Mouse (Mus musculus): ENCODE measurements around the gene Nup107. TPM values are rescaled to one million over a fixed set of nuclear protein-coding genes. Genes with fewer than 3 reads are reported as not detected.

Nup107 gene
- polyA plus RNA-seq, 1 experiment from 2014 or later: 104 TPM

DNA sequence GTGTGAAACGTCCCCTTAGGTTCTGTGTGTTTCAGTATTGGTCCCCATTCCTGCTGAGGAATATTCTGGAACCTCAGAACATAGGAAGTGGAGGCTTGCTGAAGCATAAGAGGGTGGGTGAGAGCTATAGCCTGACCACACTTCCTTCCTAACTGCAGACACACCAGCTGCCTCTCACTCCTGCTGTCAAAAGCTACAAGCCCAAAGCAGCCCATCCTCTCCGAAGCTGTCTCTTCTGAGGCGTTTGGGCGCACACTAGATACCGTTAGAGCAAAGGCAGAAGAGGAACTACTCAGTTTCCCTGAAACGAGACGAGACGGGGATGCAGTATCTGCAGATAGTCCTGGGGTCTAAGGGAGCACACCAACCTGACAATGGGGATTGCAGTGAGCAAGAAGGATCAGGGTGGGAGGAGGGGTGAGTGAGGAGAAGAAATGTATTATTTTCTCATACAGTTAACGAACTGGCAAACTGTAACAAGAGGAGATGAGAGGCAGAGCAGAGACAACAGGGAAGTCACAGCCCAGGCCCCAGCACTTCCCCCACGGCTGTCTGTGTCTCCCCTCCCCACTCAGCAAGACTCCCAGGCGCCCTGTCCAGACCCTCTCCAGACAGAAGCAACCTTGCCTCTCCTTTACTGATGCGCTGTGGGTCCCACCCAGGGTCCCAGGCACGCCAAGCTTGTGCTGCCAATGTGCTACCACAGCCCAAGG, 37.3 kb downstream of the Nup107 start:
- Histone ChIP-seq H3K4me2 (ENCODE audit: low read depth, low read length, severe bottlenecking) (no peak overlapping the region), H3K27ac (ENCODE audit: low read depth, low read length) (no peak overlapping the region), H3K9ac (ENCODE audit: low read length) (no peak overlapping the region), H3K9me3 (ENCODE audit: control insufficient read depth, low read length) (no peaks in the 10 kb centered on the region), H3K4me1 (replicated peaks; ENCODE audit: control insufficient read depth, insufficient read depth, low read length) (no peaks in the 10 kb centered on the region), H3K27me3 (ENCODE audit: control insufficient read depth, insufficient read depth, low read length) (no peaks in the 10 kb centered on the region), H3K4me3 (ENCODE audit: low read depth, low read length) (no peak overlapping the region), H3K36me3 (ENCODE audit: control insufficient read depth, insufficient read depth, low read length) (peaks cover 23% of the 10 kb centered on the region)
- no peak for ATAC-seq (replicated peaks; ENCODE audit: low FRiP score)
- no peak for DNase-seq (ENCODE audit: low spot score)
- 92% methylated on average over 13 of the region's 13 CpGs for WGBS

DNA sequence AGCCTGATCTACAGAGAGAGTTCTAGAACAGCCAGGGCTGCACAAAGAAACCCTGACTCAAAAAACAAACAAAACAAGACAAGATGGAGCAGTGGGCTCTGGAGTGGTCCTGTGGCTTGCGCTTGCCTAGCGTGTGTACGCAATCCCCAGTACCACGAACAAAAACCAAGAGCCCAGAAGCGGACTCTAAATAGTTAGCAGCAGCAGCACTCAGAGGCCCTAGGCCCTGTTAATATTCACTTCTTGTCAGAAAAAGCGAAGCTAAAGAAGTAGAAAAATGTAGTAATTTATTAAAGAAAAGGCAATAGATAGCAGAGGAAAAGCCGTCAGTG, 37.9 kb downstream of the Nup107 start:
- ATAC-seq (replicated peaks; ENCODE audit: low FRiP score) (no peak), DNase-seq (ENCODE audit: low spot score) (no peak)
- Histone ChIP-seq H3K36me3 (ENCODE audit: control insufficient read depth, insufficient read depth, low read length) (peaks cover 25% of the 10 kb centered on the region), H3K4me1 (replicated peaks; ENCODE audit: control insufficient read depth, insufficient read depth, low read length) (no peaks in the 10 kb centered on the region), H3K27ac (ENCODE audit: low read depth, low read length) (no peak overlapping the region), H3K4me3 (ENCODE audit: low read depth, low read length) (no peak overlapping the region), H3K9me3 (ENCODE audit: control insufficient read depth, low read length) (no peaks in the 10 kb centered on the region), H3K27me3 (ENCODE audit: control insufficient read depth, insufficient read depth, low read length) (no peaks in the 10 kb centered on the region), H3K9ac (ENCODE audit: low read length) (no peak overlapping the region), H3K4me2 (ENCODE audit: low read depth, low read length, severe bottlenecking) (no peak overlapping the region)
- 99% methylated on average over 7 of the region's 7 CpGs for WGBS

DNA sequence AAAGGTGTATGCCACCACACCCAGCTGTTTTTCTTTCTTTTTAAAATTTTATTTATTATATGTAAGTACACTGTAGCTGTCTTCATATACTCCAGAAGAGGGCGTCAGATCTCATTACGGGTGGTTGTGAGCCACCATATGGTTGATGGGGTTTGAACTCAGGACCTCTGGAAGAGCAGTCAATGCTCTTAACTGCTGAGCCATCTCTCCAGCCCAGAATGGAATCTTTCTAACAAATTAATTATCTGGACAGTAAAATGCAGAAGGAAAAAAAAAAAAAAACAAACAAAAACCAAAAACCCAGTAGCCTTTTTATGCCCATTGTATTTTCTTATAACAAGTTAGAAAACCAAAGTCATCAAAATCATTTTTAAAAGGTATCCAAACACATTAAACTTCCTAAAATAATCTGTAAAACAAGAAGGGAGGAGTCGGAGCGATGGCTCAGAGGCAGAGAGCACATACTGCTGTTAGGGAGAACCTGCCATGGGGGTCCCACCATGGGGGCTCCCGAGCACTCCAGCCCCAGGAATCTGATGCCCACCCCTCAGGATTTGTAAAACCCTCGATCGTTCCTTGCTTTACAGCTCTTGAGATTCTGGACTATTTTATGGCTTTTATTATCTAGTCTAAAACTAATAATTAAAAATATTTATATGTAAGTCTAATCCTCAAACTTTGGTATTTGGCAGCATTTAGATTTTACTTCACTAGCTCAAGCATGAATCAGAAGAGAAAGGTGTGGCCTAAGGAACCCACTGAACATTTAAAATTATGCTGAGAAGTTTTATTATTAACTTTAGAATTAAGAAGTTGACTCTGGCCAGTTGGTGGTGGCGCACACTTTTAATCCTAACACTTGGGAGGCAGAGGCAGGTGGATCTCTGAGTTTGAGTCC, 38.5 kb downstream of the Nup107 start:
- ATAC-seq (replicated peaks; ENCODE audit: low FRiP score): no peak
- H3K36me3 ChIP-seq (ENCODE audit: control insufficient read depth, insufficient read depth, low read length): peaks cover 27% of the 10 kb centered on the region
- DNase-seq (ENCODE audit: low spot score): no peak
- 95% methylated on average over 8 of the region's 8 CpGs for WGBS
- H3K4me3 ChIP-seq (ENCODE audit: low read depth, low read length): no peak overlapping the region
- no peaks in the 10 kb centered on the region for H3K27me3 ChIP-seq (ENCODE audit: control insufficient read depth, insufficient read depth, low read length)
- no peaks in the 10 kb centered on the region for H3K4me1 ChIP-seq (replicated peaks; ENCODE audit: control insufficient read depth, insufficient read depth, low read length)
- no peak overlapping the region for H3K4me2 ChIP-seq (ENCODE audit: low read depth, low read length, severe bottlenecking)
- no peak overlapping the region for H3K27ac ChIP-seq (ENCODE audit: low read depth, low read length)
- H3K9ac ChIP-seq (ENCODE audit: low read length): no peak overlapping the region
- H3K9me3 ChIP-seq (ENCODE audit: control insufficient read depth, low read length): no peaks in the 10 kb centered on the region

DNA sequence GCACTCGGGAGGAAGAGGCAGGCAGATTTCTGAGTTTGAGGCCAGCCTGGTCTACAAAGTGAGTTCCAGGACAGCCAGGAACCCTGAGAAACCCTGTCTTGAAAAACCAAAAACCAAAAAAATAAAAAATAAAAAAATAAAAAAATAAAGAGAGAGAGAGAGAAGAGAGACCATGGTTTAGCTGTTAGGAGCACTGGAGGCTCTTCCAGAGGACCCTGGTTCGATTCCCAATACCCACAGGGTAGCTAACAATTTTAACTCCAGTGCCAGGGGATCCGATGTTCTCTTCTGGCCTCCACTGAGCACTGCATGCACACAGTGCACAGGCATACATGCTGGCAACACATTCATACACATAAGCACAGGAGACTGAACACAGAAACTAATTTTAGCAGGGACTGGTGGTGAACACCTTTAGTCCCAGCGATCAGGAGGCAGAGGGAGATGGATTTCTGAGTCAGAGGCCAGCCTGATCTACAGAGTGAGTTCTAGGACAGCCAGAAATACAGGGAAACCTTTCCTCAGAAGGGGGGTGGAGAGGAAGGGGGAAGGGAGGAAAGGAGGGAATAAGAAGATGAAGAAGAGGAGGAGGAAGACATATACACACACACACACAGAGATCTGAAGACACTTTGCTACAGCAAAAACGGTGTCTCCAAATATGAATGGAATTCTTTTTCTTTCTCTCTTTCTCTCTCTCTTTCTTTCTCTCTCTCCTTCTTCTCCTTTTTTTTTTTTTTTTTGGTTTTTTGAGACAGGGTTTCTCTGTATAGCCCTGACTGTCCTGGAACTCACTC, 39.5 kb downstream of the Nup107 start:
- Histone ChIP-seq H3K4me2 (ENCODE audit: low read depth, low read length, severe bottlenecking) (no peak overlapping the region), H3K27me3 (ENCODE audit: control insufficient read depth, insufficient read depth, low read length) (no peaks in the 10 kb centered on the region), H3K9ac (ENCODE audit: low read length) (no peak overlapping the region), H3K9me3 (ENCODE audit: control insufficient read depth, low read length) (no peaks in the 10 kb centered on the region), H3K4me3 (ENCODE audit: low read depth, low read length) (no peak overlapping the region), H3K4me1 (replicated peaks; ENCODE audit: control insufficient read depth, insufficient read depth, low read length) (no peaks in the 10 kb centered on the region), H3K27ac (ENCODE audit: low read depth, low read length) (no peak overlapping the region), H3K36me3 (ENCODE audit: control insufficient read depth, insufficient read depth, low read length) (peaks cover 22% of the 10 kb centered on the region)
- WGBS: 95% methylated on average over 5 of the region's 5 CpGs
- ATAC-seq (replicated peaks; ENCODE audit: low FRiP score) (no peak), DNase-seq (ENCODE audit: low spot score) (no peak)

DNA sequence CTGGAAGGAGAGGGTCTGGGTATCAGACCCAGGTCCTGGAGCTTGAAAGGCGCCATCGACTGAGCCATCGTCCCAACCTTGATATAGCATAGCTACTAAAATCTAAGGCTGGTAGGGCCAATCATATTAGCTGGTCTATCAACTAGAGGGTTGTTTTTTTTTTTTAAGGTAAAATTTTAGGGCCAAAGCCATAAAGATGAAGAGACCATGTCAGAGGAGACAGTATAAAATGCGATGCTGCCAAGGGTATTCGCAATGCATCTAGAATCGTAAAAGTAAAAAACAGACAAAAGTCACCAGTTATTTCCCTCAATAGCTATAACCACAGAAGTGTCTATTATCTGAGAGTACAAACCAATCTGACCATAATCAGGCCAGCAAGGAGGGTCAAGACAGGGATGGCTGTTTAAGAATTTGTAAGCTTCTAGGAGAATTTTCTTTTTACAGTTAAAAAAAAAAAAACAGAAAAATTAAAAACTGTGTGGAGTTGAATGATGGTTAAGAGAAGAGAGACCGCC, 40.1 kb downstream of the Nup107 start:
- H3K27ac ChIP-seq (ENCODE audit: low read depth, low read length): no peak overlapping the region
- 99% methylated on average over 7 of the region's 7 CpGs for WGBS
- ATAC-seq (replicated peaks; ENCODE audit: low FRiP score): no peak
- H3K4me3 ChIP-seq (ENCODE audit: low read depth, low read length): no peak overlapping the region
- no peak overlapping the region for H3K9ac ChIP-seq (ENCODE audit: low read length)
- H3K4me1 ChIP-seq (replicated peaks; ENCODE audit: control insufficient read depth, insufficient read depth, low read length): no peaks in the 10 kb centered on the region
- H3K9me3 ChIP-seq (ENCODE audit: control insufficient read depth, low read length): no peaks in the 10 kb centered on the region
- H3K36me3 ChIP-seq (ENCODE audit: control insufficient read depth, insufficient read depth, low read length): peaks cover 17% of the 10 kb centered on the region
- H3K27me3 ChIP-seq (ENCODE audit: control insufficient read depth, insufficient read depth, low read length): no peaks in the 10 kb centered on the region
- DNase-seq (ENCODE audit: low spot score): no peak
- H3K4me2 ChIP-seq (ENCODE audit: low read depth, low read length, severe bottlenecking): no peak overlapping the region

DNA sequence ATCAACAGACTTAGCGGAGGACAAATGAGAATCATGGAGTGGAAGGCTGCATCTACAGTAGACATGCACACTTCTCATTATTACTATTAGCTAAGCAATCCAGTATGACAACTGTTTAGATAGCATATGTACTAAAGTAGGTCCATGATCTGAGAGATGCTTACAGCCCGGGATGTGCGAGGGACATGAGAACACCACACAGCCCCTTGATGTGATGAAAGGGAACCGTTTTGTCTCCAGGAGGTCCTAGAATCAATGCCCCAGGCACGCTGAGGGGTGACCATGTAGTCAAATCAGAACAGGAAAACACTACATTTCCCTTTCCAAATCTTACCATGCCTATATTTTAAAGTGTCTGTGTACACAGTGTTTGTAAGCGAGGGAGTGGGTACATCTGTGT, 40.8 kb downstream of the Nup107 start:
- Histone ChIP-seq H3K4me2 (ENCODE audit: low read depth, low read length, severe bottlenecking) (no peak overlapping the region), H3K9ac (ENCODE audit: low read length) (no peak overlapping the region), H3K27ac (ENCODE audit: low read depth, low read length) (no peak overlapping the region), H3K9me3 (ENCODE audit: control insufficient read depth, low read length) (no peaks in the 10 kb centered on the region), H3K4me1 (replicated peaks; ENCODE audit: control insufficient read depth, insufficient read depth, low read length) (no peaks in the 10 kb centered on the region), H3K4me3 (ENCODE audit: low read depth, low read length) (no peak overlapping the region), H3K27me3 (ENCODE audit: control insufficient read depth, insufficient read depth, low read length) (no peaks in the 10 kb centered on the region), H3K36me3 (ENCODE audit: control insufficient read depth, insufficient read depth, low read length) (peaks cover 13% of the 10 kb centered on the region)
- ATAC-seq (replicated peaks; ENCODE audit: low FRiP score) (no peak), DNase-seq (ENCODE audit: low spot score) (no peak)
- WGBS: 95% methylated on average over 6 of the region's 6 CpGs

DNA sequence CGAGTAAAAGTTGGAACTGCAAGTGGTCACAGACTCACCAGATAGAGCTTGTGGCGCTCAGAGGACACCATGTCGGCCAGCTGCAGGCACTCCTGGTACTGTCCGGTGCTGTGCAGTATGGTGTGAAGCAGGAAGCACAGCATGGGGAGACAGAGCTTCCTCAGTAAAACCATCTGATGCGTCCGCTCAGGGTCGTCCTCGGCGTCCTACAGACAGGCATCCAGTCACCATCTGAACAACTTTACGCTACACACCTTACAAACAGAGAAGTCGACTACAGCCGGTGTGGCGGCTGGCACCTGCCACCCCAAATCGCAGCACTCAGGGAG, 41.3 kb downstream of the Nup107 start:
- Histone ChIP-seq H3K4me3 (ENCODE audit: low read depth, low read length) (no peak overlapping the region), H3K27me3 (ENCODE audit: control insufficient read depth, insufficient read depth, low read length) (no peaks in the 10 kb centered on the region), H3K27ac (ENCODE audit: low read depth, low read length) (no peak overlapping the region), H3K9me3 (ENCODE audit: control insufficient read depth, low read length) (no peaks in the 10 kb centered on the region), H3K4me1 (replicated peaks; ENCODE audit: control insufficient read depth, insufficient read depth, low read length) (no peaks in the 10 kb centered on the region), H3K4me2 (ENCODE audit: low read depth, low read length, severe bottlenecking) (no peak overlapping the region), H3K9ac (ENCODE audit: low read length) (no peak overlapping the region), H3K36me3 (ENCODE audit: control insufficient read depth, insufficient read depth, low read length) (peaks cover 13% of the 10 kb centered on the region)
- no peak for DNase-seq (ENCODE audit: low spot score)
- ATAC-seq (replicated peaks; ENCODE audit: low FRiP score): no peak
- 97% methylated on average over 14 of the region's 14 CpGs for WGBS

DNA sequence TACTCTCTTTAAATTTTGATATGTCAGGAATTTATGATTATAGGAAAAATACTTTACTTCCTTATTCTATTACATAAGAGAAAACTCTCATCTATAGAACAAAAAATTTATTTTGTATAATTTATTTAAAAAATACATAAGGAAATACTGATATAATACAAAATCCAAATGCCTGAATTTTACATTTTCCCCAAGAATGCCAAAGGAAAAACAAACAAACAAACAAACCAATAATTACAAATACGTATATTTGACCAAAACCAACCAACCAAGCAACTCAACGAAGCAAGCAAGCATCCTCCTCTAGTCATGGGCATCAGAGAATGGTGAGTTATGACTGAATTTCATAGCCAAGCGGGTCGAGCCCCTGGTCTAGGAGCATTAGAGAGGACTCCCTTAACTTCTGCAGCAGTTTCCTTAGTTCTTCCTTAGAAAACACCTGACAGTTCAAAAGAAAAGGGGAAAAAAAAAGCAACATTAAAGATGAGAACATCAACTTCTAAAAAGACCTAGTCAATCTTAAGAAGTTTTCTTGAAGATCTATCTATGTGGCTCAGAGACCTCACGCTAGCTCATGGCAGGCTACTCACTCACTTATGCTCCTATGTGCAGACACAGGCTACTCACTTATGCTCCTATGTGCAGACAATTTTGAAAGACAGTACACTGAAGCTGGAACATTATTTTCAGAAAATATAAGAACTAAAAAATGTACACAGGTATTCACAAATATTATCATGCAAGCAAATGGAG, 41.8 kb downstream of the Nup107 start:
- Histone ChIP-seq H3K36me3 (ENCODE audit: control insufficient read depth, insufficient read depth, low read length) (peaks cover 13% of the 10 kb centered on the region), H3K9me3 (ENCODE audit: control insufficient read depth, low read length) (no peaks in the 10 kb centered on the region), H3K4me2 (ENCODE audit: low read depth, low read length, severe bottlenecking) (no peak overlapping the region), H3K9ac (ENCODE audit: low read length) (no peak overlapping the region), H3K4me3 (ENCODE audit: low read depth, low read length) (no peak overlapping the region), H3K27me3 (ENCODE audit: control insufficient read depth, insufficient read depth, low read length) (no peaks in the 10 kb centered on the region), H3K27ac (ENCODE audit: low read depth, low read length) (no peak overlapping the region), H3K4me1 (replicated peaks; ENCODE audit: control insufficient read depth, insufficient read depth, low read length) (no peaks in the 10 kb centered on the region)
- DNase-seq (ENCODE audit: low spot score) (no peak), ATAC-seq (replicated peaks; ENCODE audit: low FRiP score) (no peak)
- 94% methylated on average over 5 of the region's 5 CpGs for WGBS

All from forebrain, embryonic 11.5 days (tissue).